Mouse (Mus musculus): ENCODE results near the gene Rnf13. TPM values are rescaled to one million over a fixed set of nuclear protein-coding genes. Genes with fewer than 3 reads are reported as not detected.

Gene Rnf13
- 567 TPM for polyA plus RNA-seq (2014; fragmentation: Illumina TruSeq; extraction: RNeasy Lipid Tissue Mini Kit (QIAGEN cat#74804); ENCODE audit: low read depth, low replicate concordance)

DNA sequence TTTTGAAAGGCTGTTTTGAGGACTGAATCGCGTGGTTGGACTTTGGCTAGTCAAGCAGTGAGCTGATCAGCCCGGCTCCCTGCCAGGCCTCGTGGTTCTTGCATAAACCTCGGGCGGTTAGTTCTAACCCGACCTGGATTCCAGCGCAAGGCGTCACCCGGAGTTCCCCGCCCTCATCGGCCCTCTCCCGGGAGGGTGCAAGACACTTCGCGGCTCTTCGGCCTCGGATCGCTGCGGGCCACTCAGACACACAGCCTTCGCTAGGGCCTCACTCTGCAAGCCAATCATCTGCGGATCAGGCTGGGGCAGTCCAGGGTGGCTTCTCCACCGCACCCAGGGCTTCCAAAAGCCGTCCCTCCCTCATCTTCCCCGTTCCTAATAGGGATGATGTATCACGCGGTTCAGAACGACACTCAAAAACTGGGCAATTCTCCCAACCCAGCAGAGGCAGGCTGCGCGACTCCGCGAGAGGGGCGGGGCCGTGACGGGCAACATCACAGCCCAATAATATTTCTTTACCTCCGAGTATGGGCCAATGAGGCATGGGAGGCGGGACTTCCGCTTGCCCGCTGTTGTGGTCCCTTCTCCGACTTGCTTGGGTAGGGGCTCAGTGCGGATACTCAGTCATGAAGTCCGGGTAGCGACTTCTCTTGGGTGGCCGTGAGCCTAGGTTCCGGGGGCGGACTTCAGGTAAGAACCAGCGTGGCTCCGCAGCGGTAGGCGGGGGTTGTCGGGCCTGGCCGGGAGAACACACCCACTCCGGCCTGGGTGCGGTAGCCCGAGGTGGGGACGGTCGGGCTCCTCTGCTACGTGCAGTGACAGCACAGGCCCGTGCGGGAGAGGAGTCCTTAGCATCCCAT, at the start of gene Rnf13:
TSS of gene Rnf13 (plus strand) at position 552 of the 860 bp plus-strand sequence.

DNA sequence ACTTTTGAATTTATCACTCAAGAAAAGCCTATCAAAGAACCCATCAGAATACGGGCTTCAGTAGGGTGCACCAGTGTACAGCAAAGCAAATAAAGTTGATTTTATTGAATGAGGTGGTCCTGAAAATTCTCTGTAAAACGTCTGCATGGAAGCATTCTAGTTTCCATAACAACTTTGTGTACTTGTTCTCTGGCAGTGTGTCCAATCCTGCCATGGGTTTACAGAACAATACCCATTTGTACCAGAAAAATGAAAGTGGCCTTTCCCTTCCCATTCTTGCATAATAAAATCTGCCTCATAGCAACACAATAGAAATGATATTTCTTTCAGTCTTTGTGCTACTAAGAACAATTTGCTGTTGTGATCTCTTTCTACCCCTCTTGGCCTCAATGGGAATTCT, 43.1 kb upstream of the Rnf13 start, which contains the start of gene Ankub1:
TSS of gene Ankub1 (minus strand) at position 81 of the 400 bp plus-strand sequence.

DNA sequence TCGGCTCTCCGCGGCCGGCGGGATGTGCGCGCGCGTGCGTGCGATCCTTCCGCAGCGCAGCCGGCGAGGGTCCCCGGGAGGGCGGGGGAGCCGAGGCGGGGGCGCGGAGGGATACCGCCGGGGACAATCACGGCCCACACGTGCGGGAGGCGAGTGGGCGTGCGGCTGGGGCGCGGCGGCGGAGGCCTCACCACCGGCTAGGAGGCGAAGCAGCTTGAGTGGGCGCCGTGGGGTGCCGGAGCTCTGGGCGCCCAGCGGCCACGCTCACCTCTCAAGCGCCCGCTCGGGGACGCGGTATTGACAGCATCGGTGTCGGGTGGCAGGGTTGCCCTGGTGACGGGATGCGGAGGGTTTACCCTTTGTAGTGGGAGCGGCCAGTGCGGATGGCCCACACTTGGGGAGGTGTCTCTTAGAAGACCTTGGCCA, 111.9 kb downstream of the Rnf13 start, which contains the start of gene Pfn2:
TSS of gene Pfn2 (minus strand) at position 320 of the 426 bp plus-strand sequence.

Other genes with a start within 250 kb of the Rnf13 start
- gene Wwtr1, start 160.2 kb upstream of the Rnf13 start, polyA plus RNA-seq (2014; fragmentation: Illumina TruSeq; extraction: RNeasy Lipid Tissue Mini Kit (QIAGEN cat#74804); ENCODE audit: low read depth, low replicate concordance) = 65.7 TPM
- 14.2 TPM for gene Commd2, start 84.3 kb upstream of the Rnf13 start, polyA plus RNA-seq (2014; fragmentation: Illumina TruSeq; extraction: RNeasy Lipid Tissue Mini Kit (QIAGEN cat#74804); ENCODE audit: low read depth, low replicate concordance)
- 0.20 TPM for gene Ankub1, start 43.3 kb upstream of the Rnf13 start, polyA plus RNA-seq (2014; fragmentation: Illumina TruSeq; extraction: RNeasy Lipid Tissue Mini Kit (QIAGEN cat#74804); ENCODE audit: low read depth, low replicate concordance)
- 184 TPM for gene Pfn2, start 112.0 kb downstream of the Rnf13 start, polyA plus RNA-seq (2014; fragmentation: Illumina TruSeq; extraction: RNeasy Lipid Tissue Mini Kit (QIAGEN cat#74804); ENCODE audit: low read depth, low replicate concordance)

Measured in kidney, adult 10 weeks (tissue).